Mouse (Mus musculus) bone marrow macrophage, adult 2 months (primary cell): Measurements from ENCODE around the gene Tnfsf15.

Source experiments
- CTCF ChIP-seq: IDR thresholded peaks from 2 replicates; pipeline ENCODE4 v1.5.1; 2012; ENCODE audit warnings: low read depth, mild to moderate bottlenecking, low read length, moderate library complexity
- POLR2A ChIP-seq: IDR thresholded peaks from 2 replicates; pipeline ENCODE4 v1.6.1; 2012; ENCODE audit warnings: mild to moderate bottlenecking, low read depth, low read length, borderline replicate concordance

DNA sequence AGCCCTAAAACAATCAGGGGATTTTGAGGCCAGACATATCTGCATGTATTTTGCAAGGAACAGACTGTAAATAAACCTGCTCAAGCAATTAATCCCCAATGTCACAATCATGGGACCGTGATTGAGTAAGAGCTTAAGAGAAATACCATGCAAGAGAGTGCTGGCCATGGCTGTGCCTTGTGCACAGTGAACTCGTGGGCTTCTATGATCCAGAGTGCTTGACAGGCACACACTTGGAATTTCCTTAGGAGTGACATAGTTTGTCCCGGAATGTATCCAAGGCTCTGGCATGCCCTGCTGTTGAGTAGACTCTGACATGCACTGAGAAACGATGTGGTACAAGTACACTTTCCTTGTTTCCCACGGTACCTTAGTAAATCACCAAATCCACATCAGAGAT is 18.9 kb downstream of the Tnfsf15 start:
- TF ChIP-seq POLR2A (no peak), CTCF (no peak)
